Mouse (Mus musculus): ENCODE results near the gene Gpr142.

Gene Gpr142

GRCm38 (mm10) chr11:114801906-114802305 is 3.2 kb downstream of the Gpr142 start:
- no peak for DNase-seq (ENCODE audit: low read depth)

GRCm38 (mm10) chr11:114802540-114803267 is 4.0 kb downstream of the Gpr142 start:
- DNase-seq (ENCODE audit: low read depth) = no peak

GRCm38 (mm10) chr11:114803990-114804389 is 5.3 kb downstream of the Gpr142 start:
- DNase-seq (ENCODE audit: low read depth) = no peak

- no peak for DNase-seq (ENCODE audit: low read depth)
Observed at GRCm38 (mm10) chr11:114807025-114807424, 8.3 kb downstream of the Gpr142 start.

GRCm38 (mm10) chr11:114807686-114808427 is 9.1 kb downstream of the Gpr142 start:
- peak; percentile 81 for DNase-seq (ENCODE audit: low read depth)

- peak; percentile 61 for DNase-seq (ENCODE audit: low read depth)
Observed at GRCm38 (mm10) chr11:114809371-114809770, 10.6 kb downstream of the Gpr142 start.

- no peak for DNase-seq (ENCODE audit: low read depth)
Observed at GRCm38 (mm10) chr11:114810344-114810743, 11.6 kb downstream of the Gpr142 start.

GRCm38 (mm10) chr11:114812731-114813240 is 14.1 kb downstream of the Gpr142 start:
- DNase-seq (ENCODE audit: low read depth) = peak; percentile 85

GRCm38 (mm10) chr11:114814873-114815592 is 16.3 kb downstream of the Gpr142 start:
- no peak for DNase-seq (ENCODE audit: low read depth)

GRCm38 (mm10) chr11:114816934-114817333 is 18.2 kb downstream of the Gpr142 start:
- no peak for DNase-seq (ENCODE audit: low read depth)

GRCm38 (mm10) chr11:114818185-114818584 is 19.5 kb downstream of the Gpr142 start:
- DNase-seq (ENCODE audit: low read depth) = no peak

- no peak for DNase-seq (ENCODE audit: low read depth)
Observed at GRCm38 (mm10) chr11:114819110-114819509, 20.4 kb downstream of the Gpr142 start.

GRCm38 (mm10) chr11:114820444-114820843 is 21.7 kb downstream of the Gpr142 start:
- DNase-seq (ENCODE audit: low read depth) = no peak

GRCm38 (mm10) chr11:114821325-114821724 is 22.6 kb downstream of the Gpr142 start:
- DNase-seq (ENCODE audit: low read depth) = no peak

- no peak for DNase-seq (ENCODE audit: low read depth)
Observed at GRCm38 (mm10) chr11:114822727-114823126, 24.0 kb downstream of the Gpr142 start.

- DNase-seq (ENCODE audit: low read depth) = no peak
Observed at GRCm38 (mm10) chr11:114823199-114823725, 24.5 kb downstream of the Gpr142 start.

- DNase-seq (ENCODE audit: low read depth) = no peak
Observed at GRCm38 (mm10) chr11:114826686-114827085, 28.0 kb downstream of the Gpr142 start.

GRCm38 (mm10) chr11:114829499-114830432 is 31.0 kb downstream of the Gpr142 start:
- DNase-seq (ENCODE audit: low read depth) = no peak

GRCm38 (mm10) chr11:114830433-114830773 is 31.7 kb downstream of the Gpr142 start:
- no peak for DNase-seq (ENCODE audit: low read depth)

GRCm38 (mm10) chr11:114833166-114833565 is 34.4 kb downstream of the Gpr142 start:
- no peak for DNase-seq (ENCODE audit: low read depth)

GRCm38 (mm10) chr11:114843818-114844463 is 45.2 kb downstream of the Gpr142 start:
- no peak for DNase-seq (ENCODE audit: low read depth)

All from induced T-regulatory cell, adult 2 months (primary cell).